Comparison of ENCODE assay signal across 17 mouse cellular contexts in the genomic region with DNA sequence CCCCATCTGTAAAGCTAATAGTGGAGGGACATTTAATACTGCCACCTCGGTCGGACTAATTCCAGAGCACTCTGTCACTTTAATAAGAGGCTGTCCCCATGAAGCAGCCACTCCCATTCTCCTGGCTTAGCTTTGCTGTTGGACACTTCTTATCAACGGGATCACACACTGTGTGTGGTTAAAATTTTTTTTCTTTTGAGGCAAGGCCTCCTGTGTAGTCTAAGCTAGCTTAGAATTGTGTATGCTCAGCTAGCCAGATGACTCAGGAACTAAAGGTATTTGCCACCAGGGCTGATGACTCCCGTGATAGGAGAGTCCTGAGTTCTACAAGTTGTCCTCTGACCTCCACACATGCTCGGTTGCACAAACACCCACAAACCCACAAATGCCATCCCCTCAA. TPM values are rescaled to one million over a fixed set of nuclear protein-coding genes. Genes with fewer than 3 reads are reported as not detected.
DNase-seq lines count a peak whose midpoint lies in the region; ATAC-seq and TF ChIP-seq lines count a peak whose summit lies in the region.
"Had no signal": no experiment of that assay in that cellular context is flagged by ENCODE, and none has a peak within 500 bp of the region (broad histone marks: within the 10 kb centered on the region; RNA-seq: fewer than 3 reads in every experiment).

No protein-coding gene starts in this region.

- no peak for TF ChIP-seq RAD21 in CH12.LX (IDR thresholded peaks at IDR 0.05; ENCODE audit: low read depth, low read length)

- no peak for TF ChIP-seq CTCF in CH12.LX (conservative IDR thresholded peaks at IDR 0.05 in 1 of 2, IDR thresholded peaks at IDR 0.05 in 1 of 2; ENCODE audit: low read depth in 2 of 2, low read length in 2 of 2)
- no peak for TF ChIP-seq CTCF in cerebellum, adult 2 months (IDR thresholded peaks at IDR 0.05; ENCODE audit: borderline replicate concordance, insufficient read depth, low read depth, low read length)

- no peak overlapping the region for H3K27ac ChIP-seq in kidney, embryonic 16.5 days (ENCODE audit: low read length)
- no peak overlapping the region for H3K27ac ChIP-seq in CH12.LX (ENCODE audit: insufficient read depth, low read depth)
- no peak overlapping the region for H3K27ac ChIP-seq in cerebellum, adult 2 months (ENCODE audit: insufficient read depth, low read length)
- H3K27ac ChIP-seq in heart, embryonic 11.5 days (ENCODE audit: low read depth, low read length): no peak overlapping the region
- H3K27ac ChIP-seq: midbrain, embryonic 15.5 days; neural tube, embryonic 12.5 days had no signal

- no peak for TF ChIP-seq POLR2A in CH12.LX (IDR thresholded peaks at IDR 0.05; ENCODE audit: low read depth, low read length)
- TF ChIP-seq POLR2A in cerebellum, adult 2 months (IDR thresholded peaks at IDR 0.05; ENCODE audit: borderline replicate concordance, insufficient read depth, low read length): no peak

- H3K4me2 ChIP-seq in kidney, embryonic 16.5 days (replicated peaks; ENCODE audit: low read depth, low read length): no peak overlapping the region
- no peak overlapping the region for H3K4me2 ChIP-seq in CH12.LX (ENCODE audit: insufficient read depth, low read depth, poor library complexity, severe bottlenecking)
- no peak overlapping the region for H3K4me2 ChIP-seq in heart, embryonic 11.5 days
- H3K4me2 ChIP-seq: midbrain, embryonic 15.5 days; neural tube, embryonic 12.5 days had no signal

- TF ChIP-seq EP300 in CH12.LX (IDR thresholded peaks at IDR 0.05; ENCODE audit: low read length): no peak

- H3K9ac ChIP-seq in kidney, embryonic 16.5 days (replicated peaks; ENCODE audit: low read length): no peak overlapping the region
- H3K9ac ChIP-seq in CH12.LX (ENCODE audit: insufficient read depth, low read depth): no peak overlapping the region
- H3K9ac ChIP-seq in heart, embryonic 11.5 days (ENCODE audit: low read depth, low read length): no peak overlapping the region
- H3K9ac ChIP-seq: midbrain, embryonic 15.5 days; neural tube, embryonic 12.5 days had no signal

- 44% methylated on average over 5 of the region's 5 CpGs for WGBS in kidney, embryonic 16.5 days
- WGBS in cerebellum, adult 2 months: 60% methylated on average over 5 of the region's 5 CpGs
- 65% methylated on average over 5 of the region's 5 CpGs for WGBS in heart, embryonic 11.5 days (ENCODE audit: insufficient replicate concordance)

- H3K36me3 ChIP-seq in kidney, embryonic 16.5 days (ENCODE audit: insufficient read depth, low read length): no peaks in the 10 kb centered on the region
- H3K36me3 ChIP-seq in CH12.LX (replicated peaks in 1 of 2; ENCODE audit: control insufficient read depth in 1 of 2, insufficient read depth in 1 of 2, low read length in 1 of 2): no peaks in the 10 kb centered on the region
- H3K36me3 ChIP-seq in heart, embryonic 11.5 days (ENCODE audit: control insufficient read depth, insufficient read depth, low read length): no peaks in the 10 kb centered on the region
- H3K36me3 ChIP-seq: midbrain, embryonic 15.5 days; neural tube, embryonic 12.5 days had no signal

- in situ Hi-C loops in CH12.LX (cut with MboI; ENCODE audit: low pct_ligation_motif_present, low pct_unique_long_range_greater_than_20kb, low sequenced_read_pairs): no loop called here

- H3K4me1 ChIP-seq in kidney, embryonic 16.5 days (ENCODE audit: insufficient read depth, low read length): no peaks in the 10 kb centered on the region
- H3K4me1 ChIP-seq in CH12.LX (ENCODE audit: control insufficient read depth in 1 of 2, insufficient read depth in 2 of 2): no peaks in the 10 kb centered on the region; a peak in 1 of 4 replicates
- H3K4me1 ChIP-seq in cerebellum, adult 2 months (ENCODE audit: control insufficient read depth, insufficient read depth, low read length): no peaks in the 10 kb centered on the region
- H3K4me1 ChIP-seq in heart, embryonic 11.5 days (ENCODE audit: control insufficient read depth, insufficient read depth, low read length): no peaks in the 10 kb centered on the region
- H3K4me1 ChIP-seq: midbrain, embryonic 15.5 days; neural tube, embryonic 12.5 days had no signal

- H3K9me3 ChIP-seq in kidney, embryonic 16.5 days (ENCODE audit: low read length): no peaks in the 10 kb centered on the region
- H3K9me3 ChIP-seq in CH12.LX (replicated peaks; ENCODE audit: low read length): no peaks in the 10 kb centered on the region
- H3K9me3 ChIP-seq in heart, embryonic 11.5 days (replicated peaks; ENCODE audit: control insufficient read depth, low read length): no peaks in the 10 kb centered on the region
- H3K9me3 ChIP-seq: midbrain, embryonic 15.5 days; neural tube, embryonic 12.5 days had no signal

- H3K27me3 ChIP-seq in kidney, embryonic 16.5 days (ENCODE audit: insufficient read depth, low read length): no peaks in the 10 kb centered on the region
- peaks cover 21% of the 10 kb centered on the region for H3K27me3 ChIP-seq in CH12.LX (replicated peaks)
- no peaks in the 10 kb centered on the region for H3K27me3 ChIP-seq in cerebellum, adult 2 months (ENCODE audit: control insufficient read depth, insufficient read depth, low read length)
- H3K27me3 ChIP-seq in heart, embryonic 11.5 days (ENCODE audit: control insufficient read depth, insufficient read depth, low read length): no peaks in the 10 kb centered on the region
- H3K27me3 ChIP-seq: midbrain, embryonic 15.5 days; neural tube, embryonic 12.5 days had no signal

- ATAC-seq in kidney, embryonic 16.5 days (ENCODE audit: low FRiP score, low TSS enrichment): no peak
- ATAC-seq in hematopoietic stem cell, adult 5-6 weeks (replicated peaks in 1 of 2; ENCODE audit: insufficient read depth in 1 of 2, low FRiP score in 2 of 2, low TSS enrichment in 1 of 2, low read depth in 1 of 2, poor library complexity in 2 of 2, severe bottlenecking in 2 of 2): peak; percentile 88 to 92
- ATAC-seq in megakaryocyte, adult 5-6 weeks (ENCODE audit: poor library complexity, severe bottlenecking): peak; percentile 61
- no peak for ATAC-seq in heart, embryonic 11.5 days (replicated peaks; ENCODE audit: insufficient number of reproducible peaks, low FRiP score, low TSS enrichment)
- ATAC-seq: midbrain, embryonic 15.5 days; Patski had no signal

- no peak overlapping the region for H3K4me3 ChIP-seq in kidney, embryonic 16.5 days (ENCODE audit: low read length)
- no peak overlapping the region for H3K4me3 ChIP-seq in CH12.LX (replicated peaks in 1 of 3; ENCODE audit: low read depth in 2 of 3, low read length in 2 of 3, poor library complexity in 1 of 3)
- H3K4me3 ChIP-seq in cerebellum, adult 2 months (replicated peaks; ENCODE audit: insufficient read depth, low read depth, low read length): no peak overlapping the region
- H3K4me3 ChIP-seq in heart, embryonic 11.5 days (ENCODE audit: low read depth, low read length): no peak overlapping the region
- H3K4me3 ChIP-seq: midbrain, embryonic 15.5 days; neural tube, embryonic 12.5 days had no signal

- peak; percentile 26 for DNase-seq in kidney, adult 9 months
- DNase-seq in CH12.LX (ENCODE audit: extremely low read depth): no peak
- DNase-seq in cerebellum, adult 2 months: no peak
- DNase-seq in cerebellum, adult 8-10 months: no peak
- DNase-seq: cerebellum, postnatal 14 days; heart, adult 18-20 months; kidney, postnatal 4 days; layer of hippocampus, postnatal 36 days; lung, postnatal 14 days had no signal

- no peaks in the 10 kb centered on the region for H3K79me2 ChIP-seq in CH12.LX (replicated peaks; ENCODE audit: control insufficient read depth, extremely low read depth, insufficient read depth, poor library complexity, severe bottlenecking)

- dilution Hi-C loops in CH12.LX (cut with MboI; ENCODE audit: extremely low pct_ligation_motif_present, extremely low pct_unique_long_range_greater_than_20kb, low sequenced_read_pairs): no loop called here

TF ChIP-seq in CH12.LX, 34 proteins besides CTCF, POLR2A, EP300 and RAD21:
- no peak for TF ChIP-seq HCFC1 (IDR thresholded peaks at IDR 0.05; ENCODE audit: low read depth, low read length)
- TF ChIP-seq BHLHE40 (IDR thresholded peaks at IDR 0.05; ENCODE audit: low read depth, low read length): peak; percentile 1; the same call in 1 of the 2 replicates

RNA-seq across cellular contexts. Expression of gene Nwd1, which starts 18.9 kb away (rescaled TPM):
- polyA plus RNA-seq in kidney, embryonic 16.5 days (2015; fragmentation: Nextera tagmentation; extraction: Ambion mirVana): 0.09 and 0.10 TPM in 2 replicates
- 0.04 TPM in 1 of 2 replicates, not detected in the other for total RNA-seq in CH12.LX (2012; rRNA removed)
- not detected in 2 replicates for total RNA-seq in CH12.LX (2014; rRNA removed)
- polyA plus RNA-seq in CH12.LX (2012; ENCODE audit: insufficient read length, low read depth): not detected in 2 replicates
- 24.4 and 33.3 TPM in 2 replicates for total RNA-seq in hematopoietic stem cell, adult 5-6 weeks (2017)
- 0.09 and 0.11 TPM in 2 replicates for total RNA-seq in megakaryocyte, adult 5-6 weeks (2015)
- total RNA-seq in megakaryocyte, adult 5-6 weeks (2017): 0.55 and 0.61 TPM in 2 replicates
- polyA plus RNA-seq in cerebellum, adult 2 months (2012; rRNA removed): 21.2 and 21.6 TPM in 2 replicates
- polyA plus RNA-seq in heart, embryonic 11.5 days (2014; fragmentation: Nextera tagmentation; extraction: Ambion mirVana): 0.07 and 0.10 TPM in 2 replicates
- polyA plus RNA-seq: embryonic facial prominence, embryonic 11.5 days had no signal

RNA-seq across cellular contexts. Expression of gene Sin3b, which starts 57.7 kb away (rescaled TPM):
- polyA plus RNA-seq in kidney, embryonic 16.5 days (2015; fragmentation: Nextera tagmentation; extraction: Ambion mirVana): 162 and 182 TPM in 2 replicates
- 148 and 183 TPM in 2 replicates for total RNA-seq in CH12.LX (2012; rRNA removed)
- total RNA-seq in CH12.LX (2014; rRNA removed): 120 and 132 TPM in 2 replicates
- polyA plus RNA-seq in CH12.LX (2012; ENCODE audit: insufficient read length, low read depth): 109 and 118 TPM in 2 replicates
- 110 and 127 TPM in 2 replicates for total RNA-seq in hematopoietic stem cell, adult 5-6 weeks (2017)
- 93.7 and 101 TPM in 2 replicates for total RNA-seq in megakaryocyte, adult 5-6 weeks (2015)
- total RNA-seq in megakaryocyte, adult 5-6 weeks (2017): 84.6 and 102 TPM in 2 replicates
- 101 and 102 TPM in 2 replicates for polyA plus RNA-seq in cerebellum, adult 2 months (2012; rRNA removed)
- 152 and 153 TPM in 2 replicates for polyA plus RNA-seq in heart, embryonic 11.5 days (2014; fragmentation: Nextera tagmentation; extraction: Ambion mirVana)

Comparison
In these comparisons a context has a peak if more than half of its experiments do, and no peak if none do; other contexts are left out.
1. ATAC-seq: peak in hematopoietic stem cell, adult 5-6 weeks (2 of 2) and megakaryocyte, adult 5-6 weeks (single experiment); none in kidney, embryonic 16.5 days (single experiment) and heart, embryonic 11.5 days (single experiment).
2. RNA of gene Nwd1, which starts 18.9 kb away (polyA plus RNA-seq): 21.2 to 21.6 TPM in cerebellum, adult 2 months; 0.09 to 0.10 TPM in kidney, embryonic 16.5 days, 0.07 to 0.10 TPM in heart, embryonic 11.5 days and not detected in CH12.LX; every median in the first group is over 10 times any median in the second.